Mouse (Mus musculus) hindbrain, embryonic 16.5 days (tissue): ENCODE results near the gene Zfp385c. TPM values are rescaled to one million over a fixed set of nuclear protein-coding genes. Genes with fewer than 3 reads are reported as not detected.

Experiments used
- ATAC-seq: fragments of 200-750 bp; cut with Nextera tagmentation; 2 replicates; pipeline ENCODE4 v1.8.0; 2017; ENCODE audit warnings: moderate TSS enrichment, moderate library complexity
- H3K27ac ChIP-seq: fragments of 300-500 bp; sonication (generic); 2 replicates; pipeline ENCODE4 v1.5.1; 2014; ENCODE audit warnings: low read depth, mild to moderate bottlenecking, control low read depth, low read length, moderate library complexity
- H3K27me3 ChIP-seq: fragments of 300-500 bp; sonication (generic); replicated peaks from 2 replicates; pipeline ENCODE4 v1.6.1; 2014; ENCODE audit warnings: low read length; ENCODE audit not compliant: control insufficient read depth, insufficient read depth
- H3K36me3 ChIP-seq: fragments of 300-500 bp; sonication (generic); 2 replicates; pipeline ENCODE4 v1.6.1; 2014; ENCODE audit warnings: mild to moderate bottlenecking, low read length, moderate library complexity, mixed read lengths; ENCODE audit not compliant: control insufficient read depth, insufficient read depth
- H3K4me1 ChIP-seq: fragments of 300-500 bp; sonication (generic); 2 replicates; pipeline ENCODE4 v1.6.1; 2014; ENCODE audit warnings: low read depth, low read length; ENCODE audit not compliant: control insufficient read depth, insufficient read depth
- H3K4me2 ChIP-seq: fragments of 300-500 bp; sonication (generic); 2 replicates; pipeline ENCODE4 v1.6.1; 2014; ENCODE audit warnings: mild to moderate bottlenecking, low read length, control low read depth, moderate library complexity
- H3K4me3 ChIP-seq: fragments of 300-500 bp; sonication (generic); 2 replicates; pipeline ENCODE4 v1.5.1; 2014; ENCODE audit warnings: mild to moderate bottlenecking, low read length, control low read depth, moderate library complexity
- H3K9ac ChIP-seq: fragments of 300-500 bp; sonication (generic); 2 replicates; pipeline ENCODE4 v1.6.1; 2014; ENCODE audit warnings: low read depth, mild to moderate bottlenecking, control low read depth, low read length, moderate library complexity
- H3K9me3 ChIP-seq: fragments of 300-500 bp; sonication (generic); 2 replicates; pipeline ENCODE4 v1.6.1; 2014; ENCODE audit warnings: mild to moderate bottlenecking, low read length, moderate library complexity; ENCODE audit not compliant: control insufficient read depth
- WGBS: fragments of 180-500 bp; shearing (Covaris S2); extraction: QIAGEN DNeasy Blood & Tissue Kit; methylation state at CpG from one replicate; pipeline ENCODE4 v1.1.7; 2014; 5-methylcytosine and 5-hydroxymethylcytosine counted together
- polyA plus RNA-seq: library from polyadenylated mRNA; unstranded; fragments of >200 nt; fragmentation: Nextera tagmentation; extraction: Ambion mirVana; gene quantifications from 2 replicates; pipeline ENCODE4 v1.2.1, GENCODE M21; 2015

Zfp385c gene
- polyA plus RNA-seq, 1 experiment from 2014 or later: 2.3 TPM

DNA sequence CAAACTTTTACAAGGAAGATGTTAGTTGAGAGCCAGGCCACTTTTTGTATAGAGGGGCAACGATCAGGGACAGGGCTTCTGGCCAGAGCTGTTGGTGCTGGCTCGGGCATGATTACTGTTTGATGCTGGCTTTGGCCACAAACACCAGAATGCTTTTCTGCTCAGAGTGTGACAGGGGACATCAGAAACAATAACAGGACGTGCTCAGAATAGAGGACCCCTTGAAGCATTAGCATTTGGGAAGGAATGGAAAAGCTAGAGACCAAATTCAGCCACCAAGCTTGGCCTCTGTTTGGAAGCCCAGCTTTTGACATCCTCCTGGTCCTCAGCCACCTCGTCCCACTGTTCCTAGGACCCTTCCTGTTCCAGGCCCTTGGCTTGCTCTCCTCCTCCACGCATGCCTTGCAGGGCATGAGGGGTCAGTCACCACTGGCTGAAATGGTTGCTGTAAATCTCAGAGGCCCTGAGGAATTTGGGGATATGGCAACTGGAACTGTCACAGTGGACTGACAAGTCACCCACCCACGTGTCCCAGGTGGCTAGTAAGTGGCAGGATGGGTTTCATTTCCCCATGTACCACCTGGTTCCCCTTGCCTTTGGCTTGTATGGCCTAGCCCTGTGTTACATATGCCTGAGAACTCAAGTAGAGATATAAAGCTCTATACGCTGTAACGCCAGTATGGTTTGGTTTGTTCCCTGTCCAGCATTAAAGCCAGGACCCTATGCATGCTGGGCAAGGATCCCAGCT is 114.2 kb downstream of the Zfp385c start:
- Histone ChIP-seq H3K4me1 (peaks cover 10% of the 10 kb centered on the region), H3K9ac (no peak overlapping the region), H3K9me3 (no peaks in the 10 kb centered on the region), H3K27ac (0 out of 2 replicates have a peak overlapping the region, but pooled peaks have one; percentile 23), H3K4me2 (no peak overlapping the region), H3K4me3 (no peak overlapping the region), H3K36me3 (peaks cover 7% of the 10 kb centered on the region), H3K27me3 (no peaks in the 10 kb centered on the region)
- WGBS: 75% methylated on average over 8 of the region's 8 CpGs
- peak; percentile 48; the same call in 1 of the 2 replicates for ATAC-seq

Other genes with a start within 250 kb of the Zfp385c start
- gene Klhl11, start 219.7 kb downstream of the Zfp385c start, polyA plus RNA-seq: 9.1 and 10.4 TPM in 2 replicates
- gene Acly, start 164.5 kb downstream of the Zfp385c start, polyA plus RNA-seq: 215 and 253 TPM in 2 replicates
- gene Ttc25, start 146.8 kb downstream of the Zfp385c start, polyA plus RNA-seq: 2.2 and 2.5 TPM in 2 replicates
- 72.6 and 85.0 TPM in 2 replicates for gene Cnp, start 117.6 kb downstream of the Zfp385c start, polyA plus RNA-seq
- 99.1 and 103 TPM in 2 replicates for gene Nkiras2, start 73.2 kb downstream of the Zfp385c start, polyA plus RNA-seq
- gene Dnajc7, start 72.3 kb downstream of the Zfp385c start, polyA plus RNA-seq: 290 and 293 TPM in 2 replicates
- 2.5 and 2.6 TPM in 2 replicates for gene Dhx58, start 11.8 kb upstream of the Zfp385c start, polyA plus RNA-seq
- 62.2 and 67.8 TPM in 2 replicates for gene Kat2a, start 20.0 kb upstream of the Zfp385c start, polyA plus RNA-seq
- 0.34 TPM in 1 of 2 replicates, not detected in the other for gene Hspb9, start 21.4 kb upstream of the Zfp385c start, polyA plus RNA-seq
- gene Rab5c, start 45.8 kb upstream of the Zfp385c start, polyA plus RNA-seq: 43.7 and 43.8 TPM in 2 replicates
- gene Kcnh4, start 67.5 kb upstream of the Zfp385c start, polyA plus RNA-seq: 8.9 and 10.0 TPM in 2 replicates
- 0.48 and 0.59 TPM in 2 replicates for gene Hcrt, start 70.5 kb upstream of the Zfp385c start, polyA plus RNA-seq
- gene Ghdc, start 78.5 kb upstream of the Zfp385c start, polyA plus RNA-seq: 8.2 and 9.6 TPM in 2 replicates
- 15.0 and 18.9 TPM in 2 replicates for gene Stat5b, start 158.3 kb upstream of the Zfp385c start, polyA plus RNA-seq
- gene Stat5a, start 166.9 kb upstream of the Zfp385c start, polyA plus RNA-seq: 1.8 and 2.4 TPM in 2 replicates
- gene Stat3, start 247.1 kb upstream of the Zfp385c start, polyA plus RNA-seq: 49.2 and 49.5 TPM in 2 replicates